Mouse (Mus musculus) thymus, adult 18-20 months (tissue): Measurements from ENCODE around the gene Ltk.

Experiments used
- DNase-seq, 2 experiments: peaks; one replicate each; pipeline ENCODE4 v3.0.0; 2022; ENCODE audit warnings: mixed read lengths in 2 of 2

The Ltk gene

DNA sequence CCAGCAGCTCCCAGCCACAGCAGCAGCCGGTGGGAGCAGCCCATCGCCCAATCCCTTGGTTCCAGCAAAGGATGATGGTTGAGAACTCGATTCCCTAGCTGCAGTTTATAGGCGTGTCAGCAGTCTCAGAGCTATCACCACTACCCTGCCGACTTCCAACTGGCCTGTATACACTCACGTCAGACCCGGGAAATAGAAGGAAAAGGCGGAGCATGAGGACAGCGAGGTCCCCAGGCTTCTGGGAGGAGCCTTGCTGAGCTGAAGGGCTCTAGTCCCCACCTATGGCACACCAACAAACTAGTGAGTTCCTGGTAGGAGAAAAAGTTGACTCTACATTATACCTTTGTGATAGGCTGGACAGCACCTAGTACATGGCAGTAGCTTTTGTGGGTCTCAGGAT, at the start of gene Ltk:
Gene Ltk, minus strand, starts transcription at position 181 of the 400 bp plus-strand sequence.
- DNase-seq: no peak

DNA sequence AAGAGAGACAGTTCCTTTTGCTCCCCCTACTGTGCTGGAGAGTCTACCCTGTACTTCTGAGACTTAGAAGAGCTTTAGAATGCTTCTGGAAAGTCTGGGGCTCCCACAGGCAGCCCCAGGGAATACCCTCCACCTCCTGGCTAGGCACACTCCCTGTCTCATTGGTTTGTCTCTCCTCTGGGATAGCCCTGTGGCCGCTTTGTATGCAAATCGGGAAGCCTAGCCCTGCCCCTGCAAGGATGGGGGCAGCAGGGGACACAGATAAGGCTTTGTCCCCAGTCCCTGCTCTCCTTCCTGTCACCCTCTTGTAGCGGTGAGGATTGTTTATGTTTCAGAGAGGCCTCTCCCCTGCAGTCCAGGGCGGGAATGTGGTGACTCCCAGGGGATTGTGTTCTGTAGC, 48.6 kb upstream of the Ltk start:
- no peak for DNase-seq

DNA sequence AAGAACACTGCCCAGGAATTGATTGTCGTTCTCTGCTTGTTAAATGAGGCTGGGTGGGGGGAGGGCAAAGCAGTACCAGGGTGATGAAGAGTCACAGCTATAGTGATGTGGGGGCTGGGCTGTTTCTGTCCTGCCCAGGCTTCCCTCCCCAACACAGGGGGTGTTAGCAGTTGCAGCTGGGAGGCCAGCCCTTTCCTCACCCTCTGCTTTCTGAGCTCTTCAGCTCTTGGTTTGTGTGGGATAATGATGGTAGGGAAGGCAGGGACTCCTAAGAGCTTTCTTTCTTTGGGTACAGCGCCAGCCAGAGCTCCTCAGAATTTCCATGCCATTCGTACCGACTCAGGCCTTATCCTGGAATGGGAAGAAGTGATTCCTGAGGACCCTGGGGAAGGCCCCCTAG, 48.2 kb upstream of the Ltk start:
- DNase-seq: no peak

DNA sequence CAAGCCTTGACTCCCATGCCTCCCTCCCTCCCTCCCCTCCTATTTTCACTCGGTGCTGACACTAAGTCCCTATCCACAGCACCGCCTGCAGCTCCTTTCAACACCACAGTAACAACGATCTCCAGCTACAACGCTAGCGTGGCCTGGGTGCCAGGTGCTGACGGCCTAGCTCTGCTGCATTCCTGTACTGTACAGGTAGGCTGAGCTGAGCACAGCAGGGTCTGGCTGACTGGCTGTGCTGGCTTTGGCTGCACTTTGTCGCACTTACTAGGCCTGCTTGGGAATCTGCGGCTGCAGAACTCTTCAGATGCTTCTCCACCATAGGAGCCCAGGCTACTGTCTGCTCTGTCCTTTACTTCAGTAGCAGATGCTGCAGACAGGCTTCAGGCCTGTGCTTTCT, 45.3 kb upstream of the Ltk start:
- no peak for DNase-seq

DNA sequence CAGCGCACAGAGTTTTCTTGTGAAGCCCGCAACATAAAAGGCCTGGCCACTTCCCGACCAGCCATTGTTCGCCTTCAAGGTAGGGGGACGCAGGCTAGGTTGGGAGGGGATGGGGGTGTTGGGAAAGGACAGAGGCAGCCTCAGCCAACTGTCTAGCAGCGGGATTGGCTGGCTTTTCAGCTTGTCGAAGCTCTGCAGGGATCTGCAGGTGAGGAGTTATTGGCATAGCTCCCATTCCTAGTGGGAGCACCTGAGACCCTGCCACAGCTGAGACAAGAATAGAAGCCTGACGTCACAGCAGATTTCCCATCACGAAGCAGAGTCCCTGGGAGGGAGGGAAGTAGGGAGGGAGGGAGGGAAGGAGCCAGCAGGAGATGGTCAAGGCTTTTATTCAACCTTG, 44.5 kb upstream of the Ltk start:
- no peak for DNase-seq

DNA sequence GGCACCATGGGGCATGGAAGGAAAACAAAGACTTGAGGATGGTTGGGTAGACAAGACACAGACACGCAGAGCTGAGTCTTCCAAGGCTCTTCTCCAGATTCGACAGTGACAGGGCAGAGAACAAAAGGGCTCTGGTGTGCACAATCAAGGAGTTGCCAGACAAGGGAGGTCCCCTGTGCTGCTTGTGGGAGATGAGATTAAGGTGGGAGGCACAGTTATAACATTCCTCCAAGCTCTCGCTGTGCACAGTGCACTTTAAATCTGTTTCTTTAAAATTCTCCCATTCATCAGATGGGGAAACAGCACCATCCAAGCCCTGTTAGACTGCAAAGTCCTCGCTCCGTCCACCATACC, 44.0 kb upstream of the Ltk start:
- DNase-seq: no peak

DNA sequence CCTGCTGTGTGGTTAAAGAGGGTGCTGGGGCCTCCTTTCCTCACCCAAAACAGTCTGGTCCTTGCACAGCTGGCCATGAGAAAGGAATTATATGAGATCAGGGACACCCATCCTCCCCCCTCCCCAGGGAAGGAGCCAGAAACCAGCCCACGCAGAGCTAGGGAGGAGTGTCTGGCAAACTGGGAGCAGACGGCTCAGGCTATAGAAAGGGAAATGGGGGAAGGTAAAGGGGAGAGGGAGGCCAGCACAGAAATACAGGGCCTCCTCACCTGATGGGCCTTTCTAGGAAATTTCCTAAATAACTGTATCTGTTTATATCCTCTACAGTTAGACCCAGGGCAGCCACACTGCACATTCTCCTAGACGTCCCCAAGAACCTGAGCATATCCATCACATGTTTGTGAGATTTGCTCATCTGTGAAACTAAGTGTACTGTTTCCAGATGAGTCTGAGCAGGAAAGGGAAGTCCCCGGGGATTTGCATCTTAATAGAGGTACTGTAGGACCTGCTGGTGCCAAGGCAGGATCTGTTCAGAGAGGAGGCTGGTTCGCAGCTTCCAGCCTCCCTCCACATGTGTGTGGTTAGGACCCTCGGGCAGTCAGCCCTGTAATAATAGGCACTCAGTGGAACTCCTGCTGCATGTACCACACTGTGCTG, 43.5 kb upstream of the Ltk start:
- DNase-seq: no peak

DNA sequence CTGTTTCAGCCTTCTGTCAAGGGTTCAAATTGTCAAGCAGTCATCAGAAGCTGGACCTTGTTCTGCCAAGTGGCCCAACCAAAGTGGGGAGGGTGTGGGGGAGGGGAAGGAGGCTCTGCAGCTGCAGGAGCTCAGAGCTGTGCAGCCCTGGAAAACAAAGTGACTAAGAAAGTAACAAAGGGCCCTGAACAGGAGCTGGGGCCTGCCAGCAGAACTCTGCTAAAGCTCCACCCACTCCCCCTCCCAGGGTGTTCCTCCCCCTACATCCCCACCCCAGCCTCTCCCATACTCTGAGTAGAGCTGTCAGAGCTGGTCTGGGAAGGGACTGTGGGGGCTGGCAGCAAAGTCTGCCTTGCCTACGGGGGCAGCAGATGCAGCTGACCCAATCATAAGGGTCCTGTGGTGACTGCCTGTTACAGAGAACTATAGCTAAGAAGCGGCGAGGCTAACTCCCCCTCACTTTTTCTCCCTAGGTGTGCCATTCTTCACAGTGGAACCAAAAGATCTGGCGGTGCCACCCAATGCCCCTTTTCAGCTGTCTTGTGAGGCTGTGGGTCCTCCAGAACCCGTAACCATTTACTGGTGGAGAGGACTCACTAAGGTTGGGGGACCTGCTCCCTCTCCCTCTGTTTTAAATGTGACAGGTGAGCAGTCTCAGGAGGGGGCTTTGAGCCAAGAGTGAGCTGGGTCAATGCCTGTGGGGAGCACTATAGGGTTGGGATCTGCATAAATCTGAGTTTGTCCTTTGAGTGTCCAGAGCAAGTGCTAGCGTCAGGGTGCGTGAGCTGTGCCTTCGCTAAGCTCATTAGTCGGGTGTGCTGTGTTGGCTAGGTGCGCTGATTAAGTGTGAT, 42.8 kb upstream of the Ltk start:
- DNase-seq: no peak

DNA sequence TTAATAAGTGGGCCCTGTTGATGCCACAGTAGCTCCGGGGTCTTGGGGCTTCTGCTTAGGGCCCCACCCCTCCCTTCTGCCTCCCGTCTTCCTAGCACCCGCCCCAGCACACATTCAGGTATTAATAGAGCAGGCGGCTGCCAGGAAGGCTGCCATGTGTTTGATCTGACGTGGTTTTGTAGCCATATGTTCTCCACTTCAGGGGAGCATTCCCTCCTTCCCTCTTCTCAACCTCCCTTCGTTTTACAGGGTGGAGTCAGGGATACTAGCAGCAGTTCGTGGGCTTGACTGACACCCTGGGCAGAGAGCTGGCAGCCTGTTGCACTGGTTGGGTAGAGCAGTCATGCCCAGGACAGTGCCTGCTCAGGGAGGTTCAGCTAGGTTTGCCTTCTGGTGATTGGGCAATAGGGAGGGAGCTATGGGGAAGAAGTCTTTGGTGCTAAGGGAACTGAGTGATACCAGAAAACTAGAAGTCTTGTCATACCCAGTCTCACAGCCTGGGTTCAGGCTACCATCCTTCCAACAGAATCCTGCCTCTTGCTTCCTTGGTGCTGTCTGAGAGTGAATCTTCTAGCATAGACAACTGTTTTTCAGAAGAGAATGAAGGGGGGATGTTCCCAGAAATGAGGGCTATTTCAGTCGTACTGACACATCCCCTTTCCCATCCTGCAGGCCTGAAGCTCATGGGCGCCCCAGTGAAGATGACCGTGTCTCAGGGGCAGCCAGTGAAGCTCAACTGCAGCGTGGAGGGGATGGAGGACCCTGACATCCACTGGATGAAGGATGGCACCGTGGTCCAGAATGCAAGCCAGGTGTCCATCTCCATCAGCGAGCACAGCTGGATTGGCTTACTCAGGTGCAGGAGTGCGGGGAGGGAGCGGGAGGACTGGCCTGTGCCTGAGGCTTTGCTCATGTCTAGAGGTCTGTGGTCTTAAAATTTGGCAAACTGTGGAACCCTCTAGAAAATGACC, 40.9 kb upstream of the Ltk start:
- DNase-seq: no peak

DNA sequence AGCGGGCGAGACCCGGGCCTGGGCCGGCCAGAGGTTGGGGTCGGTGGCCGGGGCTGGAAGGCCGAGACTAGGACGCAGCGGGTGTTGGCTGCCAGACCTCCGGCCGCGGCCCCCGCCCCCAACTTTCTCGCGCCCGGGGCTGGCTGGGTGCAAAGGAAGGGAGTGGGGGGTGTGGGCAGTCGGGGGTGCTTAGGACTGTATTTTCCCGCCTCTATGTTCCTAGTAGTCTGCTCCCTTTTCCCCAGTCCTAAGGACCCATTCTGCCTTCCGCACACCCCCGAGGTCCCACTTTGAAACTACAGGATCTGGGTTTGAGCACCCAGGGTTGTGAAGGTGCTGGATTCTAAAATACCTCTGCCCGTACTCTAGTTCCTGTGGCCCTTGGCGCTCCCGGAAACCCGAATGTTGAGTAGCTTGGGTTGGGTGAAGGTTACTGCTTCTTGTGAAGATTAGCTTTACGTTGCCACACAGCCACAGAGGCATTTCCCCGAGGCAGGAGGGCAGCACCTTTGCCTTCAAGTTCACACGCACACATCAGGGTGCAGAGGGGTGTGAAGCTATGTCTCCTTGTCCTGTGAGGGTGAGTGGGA, 39.8 kb upstream of the Ltk start:
- peak; percentile 11 to 21 for DNase-seq

DNA sequence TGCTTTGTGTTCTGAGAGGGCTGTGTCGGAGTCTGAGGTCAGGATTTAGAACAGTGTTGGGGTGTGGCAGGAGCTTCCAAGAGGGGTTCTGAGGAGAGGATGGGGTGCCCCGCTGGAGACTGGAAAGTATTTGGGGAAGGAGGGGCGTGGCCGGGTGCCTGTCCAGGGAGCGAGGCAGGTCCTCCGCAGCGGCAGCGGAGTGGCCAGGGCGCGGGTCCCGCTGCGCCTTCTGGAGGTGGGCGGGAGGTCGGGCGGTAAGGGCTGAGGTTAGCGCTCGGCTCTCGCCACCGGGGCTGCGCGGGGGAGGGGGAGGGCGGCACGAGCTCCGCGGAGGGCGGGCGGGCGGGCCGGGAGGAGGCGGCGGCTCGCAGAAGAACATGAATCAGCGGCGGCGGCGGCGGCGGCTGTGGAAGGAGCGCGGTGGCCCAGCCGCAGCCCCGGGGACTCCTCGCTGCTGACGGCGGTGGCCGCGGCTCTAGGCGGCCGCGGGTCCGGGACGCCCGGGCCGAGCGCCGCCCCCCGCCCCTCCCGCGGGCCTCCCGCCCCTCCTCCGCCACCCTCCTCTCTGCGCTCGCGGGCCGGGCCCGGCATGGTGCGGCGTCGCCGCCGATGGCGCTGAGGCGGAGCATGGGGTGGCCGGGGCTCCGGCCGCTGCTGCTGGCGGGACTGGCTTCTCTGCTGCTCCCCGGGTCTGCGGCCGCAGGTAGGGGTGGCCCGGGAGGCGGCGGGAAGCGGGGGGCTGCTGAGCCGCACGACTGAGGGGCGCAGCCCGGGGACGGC, 39.1 kb upstream of the Ltk start:
- peak in 1 of 2 experiments; percentile 13 for DNase-seq

DNA sequence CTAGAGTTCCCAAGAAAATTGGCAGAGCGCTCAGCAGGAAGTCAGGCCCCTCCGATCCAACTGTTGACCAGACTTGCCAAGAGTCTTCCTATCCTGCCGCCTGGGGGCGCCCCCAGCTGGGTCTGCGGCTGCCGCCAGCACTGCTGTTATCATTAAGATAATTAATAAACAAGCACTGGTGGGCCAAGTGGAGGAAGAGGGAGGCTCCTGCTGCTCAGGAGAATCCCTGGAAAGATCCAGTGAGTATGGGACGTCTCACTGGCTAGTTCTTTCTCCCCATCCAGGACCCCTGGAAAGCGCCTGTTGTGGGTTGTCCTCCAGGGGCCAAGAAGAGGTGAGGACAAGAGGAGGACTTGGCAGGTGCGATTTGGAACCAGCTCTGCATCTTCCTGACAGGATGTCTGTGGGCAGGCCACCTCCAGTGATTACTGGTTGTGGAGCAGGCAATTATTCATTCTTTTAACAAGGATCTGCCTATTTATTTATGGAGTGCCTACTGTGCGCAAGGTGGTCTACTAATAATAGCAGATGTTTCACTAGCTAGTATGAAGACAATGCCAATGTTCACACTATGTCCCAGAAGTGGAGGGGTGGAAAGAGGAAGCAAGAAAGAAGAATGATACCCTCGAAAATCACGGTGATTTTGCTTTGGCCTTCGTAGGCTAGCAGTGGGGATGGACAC, 38.2 kb upstream of the Ltk start:
- DNase-seq: no peak

DNA sequence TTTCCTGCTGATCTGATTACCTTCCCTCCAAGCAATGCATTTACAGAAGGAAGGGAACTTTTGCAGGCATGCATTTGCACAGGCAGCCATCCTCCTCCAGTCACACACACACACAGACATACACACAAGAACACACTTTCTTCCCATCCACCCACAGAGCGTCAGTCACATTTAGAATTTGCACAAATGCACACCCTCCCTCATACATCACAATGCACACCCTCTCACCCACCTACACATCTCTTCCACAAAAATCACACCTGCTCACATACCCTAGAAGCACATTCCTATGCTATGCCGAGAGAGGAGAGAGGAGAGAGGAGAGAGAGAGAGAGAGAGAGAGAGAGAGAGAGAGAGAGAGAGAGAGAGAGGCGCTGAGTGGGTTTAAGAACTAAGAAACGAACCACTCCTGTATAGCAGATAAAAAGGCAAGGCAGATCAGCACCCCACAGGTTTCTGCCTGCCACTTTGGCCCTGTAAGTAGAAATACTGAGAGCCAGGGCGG, 37.1 kb upstream of the Ltk start, which contains the start of gene Tyro3:
Gene Tyro3, plus strand, starts transcription at position 455 of the 505 bp plus-strand sequence.
- no peak for DNase-seq

DNA sequence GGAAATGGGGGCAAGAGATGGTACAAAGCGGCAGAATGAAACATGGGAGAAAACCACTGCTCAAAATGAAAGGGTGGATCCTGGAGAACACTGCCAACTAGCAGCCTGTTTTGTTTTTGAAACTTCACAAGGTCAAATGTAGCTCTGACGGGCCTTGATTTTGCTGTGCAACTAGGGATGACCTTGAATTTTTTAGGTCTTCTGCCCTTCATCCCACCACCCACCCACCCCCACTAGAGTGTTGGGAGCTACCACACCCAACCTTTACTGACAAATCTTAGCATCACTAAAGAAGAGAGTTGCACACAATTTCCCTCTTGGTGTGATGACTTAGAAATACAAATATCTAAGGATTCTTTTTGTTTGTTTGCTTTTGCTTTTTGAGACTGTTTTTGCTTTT, 29.8 kb upstream of the Ltk start:
- DNase-seq: no peak

DNA sequence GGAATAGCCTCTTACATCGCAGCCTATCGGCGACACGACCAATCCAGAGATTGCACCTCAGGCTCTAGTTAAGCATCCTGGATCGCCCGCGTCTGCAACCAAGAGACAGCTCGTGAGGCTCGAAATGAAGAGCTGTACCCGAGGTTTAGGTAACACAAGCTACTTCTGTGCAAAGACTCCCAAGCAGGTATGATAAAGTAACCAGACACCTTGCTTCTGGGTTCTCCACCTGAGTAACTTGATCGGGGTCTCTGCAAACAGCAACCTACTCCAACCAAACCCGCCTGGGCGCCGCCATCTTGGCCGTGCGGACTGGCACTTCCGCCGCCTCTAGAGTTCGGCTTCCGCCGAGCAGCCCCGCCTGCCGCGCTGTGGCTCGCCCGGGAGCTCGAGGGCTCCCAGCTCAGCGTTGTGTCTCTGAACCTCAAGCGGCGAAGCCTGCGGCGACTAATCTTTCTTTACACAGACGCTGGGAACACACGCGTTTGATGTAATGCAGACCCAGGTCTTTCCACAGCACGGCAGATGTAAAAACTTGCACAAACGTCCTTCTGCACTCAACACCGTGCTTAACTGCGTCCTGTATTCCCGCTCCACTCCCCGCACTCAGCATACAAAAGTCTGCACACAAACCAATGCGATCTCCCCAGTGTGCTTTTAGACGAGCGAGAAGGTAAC, 27.1 kb upstream of the Ltk start, which contains the start of gene Rpap1:
Gene Rpap1, minus strand, starts transcription at position 332 of the 678 bp plus-strand sequence.
- peak; percentile 64 to 68 for DNase-seq

DNA sequence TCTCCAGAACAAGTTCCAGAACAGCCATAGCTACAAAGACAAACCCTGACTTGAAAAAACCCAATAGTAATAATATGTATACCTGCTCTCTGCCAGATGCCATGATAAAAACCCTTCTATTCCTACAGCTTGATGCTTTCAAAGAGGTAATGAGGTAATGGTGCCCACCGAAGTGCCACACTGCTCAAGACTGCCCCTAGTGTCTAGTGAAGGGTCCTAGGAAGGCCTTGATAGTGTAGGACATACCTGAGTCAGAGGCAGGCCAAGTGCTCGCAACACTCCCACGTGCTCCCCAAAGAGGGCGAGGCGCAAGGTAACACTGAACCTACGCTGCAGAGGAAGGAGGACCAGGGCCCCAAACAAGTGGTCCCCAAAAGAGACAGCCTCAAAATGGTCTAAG, 7.0 kb upstream of the Ltk start:
- no peak for DNase-seq

DNA sequence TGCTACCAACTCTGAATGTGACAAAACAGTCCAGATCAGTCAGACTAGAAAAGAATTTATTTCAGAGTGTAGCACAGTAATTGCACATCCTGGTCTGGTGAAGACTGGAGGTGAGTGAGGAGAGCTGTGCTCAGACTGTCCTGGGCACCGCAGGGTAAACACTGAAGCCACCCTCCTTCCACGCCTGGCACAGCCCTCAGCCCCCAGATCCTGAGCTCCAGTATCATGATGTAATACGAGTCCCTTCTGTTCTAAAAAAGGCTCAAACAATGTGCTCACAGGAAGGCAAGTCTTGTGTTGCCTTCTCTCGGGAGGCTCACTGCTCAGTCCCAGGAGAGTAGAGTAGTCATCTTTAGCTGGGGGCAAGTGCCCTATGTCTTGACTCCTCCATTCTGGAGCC, 3.7 kb upstream of the Ltk start:
- no peak for DNase-seq

DNA sequence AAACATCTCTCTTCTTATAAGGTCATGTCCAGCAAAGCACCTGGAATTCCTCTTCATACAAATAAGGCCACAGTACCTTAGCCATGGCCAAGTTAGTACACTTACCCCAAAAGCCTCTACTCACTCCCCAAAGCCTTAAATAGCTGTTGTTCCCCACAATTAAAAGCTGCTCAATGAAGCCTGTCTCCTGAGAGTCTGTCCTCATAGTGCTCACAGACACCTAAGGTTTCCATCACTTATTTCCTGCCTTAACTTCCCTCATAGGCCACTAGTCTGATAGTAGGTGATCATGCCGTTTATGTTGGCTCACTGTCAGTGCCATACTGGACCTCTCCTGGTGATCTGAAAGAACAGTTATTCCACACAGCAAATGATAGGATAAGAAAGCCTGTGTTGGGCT, 2.0 kb upstream of the Ltk start:
- no peak for DNase-seq

DNA sequence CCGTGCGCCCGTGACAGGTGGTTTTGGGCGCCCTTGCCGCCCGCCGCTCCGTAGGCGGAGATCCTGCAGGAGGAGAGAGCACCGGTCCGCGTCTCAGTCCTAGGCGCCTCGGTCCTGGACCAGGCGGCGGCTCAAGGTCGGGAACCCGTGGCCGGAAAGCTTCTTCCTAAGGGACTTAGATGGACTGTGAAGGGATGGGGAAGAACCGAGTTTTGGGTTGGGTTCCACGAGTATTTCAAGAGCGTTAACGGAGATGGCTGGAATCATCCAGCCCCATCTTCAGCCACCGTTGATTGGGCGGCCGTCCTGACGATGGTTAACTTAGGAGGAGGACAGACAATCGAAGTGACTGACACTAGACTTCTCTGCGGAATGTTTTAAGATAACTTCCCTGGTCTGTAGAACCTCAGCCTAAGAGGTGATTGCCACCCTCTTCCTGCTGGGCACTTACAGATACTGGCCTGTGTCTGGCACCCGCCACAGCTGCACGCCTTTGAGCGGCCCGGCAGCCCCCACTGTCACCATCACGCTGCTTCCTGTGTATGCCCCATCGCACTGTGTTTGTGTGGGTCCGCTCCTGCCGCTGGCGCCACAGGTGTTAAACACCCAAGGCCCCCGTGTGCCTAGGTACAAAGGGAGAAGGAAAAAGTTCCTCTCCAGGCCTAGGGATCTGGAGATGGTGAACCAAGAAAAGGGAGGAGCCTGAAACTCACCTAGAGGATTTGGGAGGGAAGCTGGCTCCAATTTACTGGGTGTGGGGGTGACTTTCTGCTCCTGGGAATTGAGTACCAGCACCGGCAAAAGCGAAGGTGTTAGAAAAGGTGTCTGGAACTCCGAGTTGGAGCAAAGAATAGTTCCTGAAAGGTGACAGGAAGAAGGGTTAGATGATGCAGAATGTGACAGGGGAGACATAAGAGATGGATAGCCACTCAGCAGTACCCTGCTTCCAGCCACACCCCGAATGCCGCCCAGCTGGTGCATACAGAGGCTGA, 1.1 kb downstream of the Ltk start:
- peak; percentile 43 to 58 for DNase-seq
